Mouse (Mus musculus) C2C12 (cell line): ENCODE measurements around the gene Wdr18. TPM values are rescaled to one million over a fixed set of nuclear protein-coding genes. Genes with fewer than 3 reads are reported as not detected.

Source experiments
- H3K27me3 ChIP-seq: one replicate; pipeline ENCODE4 v1.6.1; 2011; ENCODE audit not compliant: control insufficient read depth, insufficient read depth, insufficient read length
- H3K36me3 ChIP-seq: one replicate; pipeline ENCODE4 v1.6.1; 2011; ENCODE audit not compliant: control insufficient read depth, insufficient read depth
- H3K4me3 ChIP-seq: one replicate; pipeline ENCODE4 v1.5.1; 2011; ENCODE audit warnings: mild to moderate bottlenecking, control low read depth; ENCODE audit not compliant: poor library complexity, insufficient read depth, severe bottlenecking
- H3K79me2 ChIP-seq: one replicate; pipeline ENCODE4 v1.6.1; 2011; ENCODE audit not compliant: control insufficient read depth, insufficient read depth
- H3K79me3 ChIP-seq: one replicate; pipeline ENCODE4 v1.6.1; 2011; ENCODE audit warnings: low read depth, control low read depth
- H3ac ChIP-seq: one replicate; pipeline ENCODE3; 2011; ENCODE audit warnings: low read depth; ENCODE audit not compliant: control insufficient read depth, insufficient read length
- CEBPB ChIP-seq: IDR thresholded peaks from one replicate; pipeline ENCODE4 v1.6.1; 2011; ENCODE audit warnings: low read depth, mild to moderate bottlenecking, control low read depth, moderate library complexity
- CTCF ChIP-seq: IDR thresholded peaks from one replicate; pipeline ENCODE4 v1.5.1; 2011; ENCODE audit not compliant: control insufficient read depth, insufficient read depth, insufficient read length
- FOSL1 ChIP-seq: IDR thresholded peaks from one replicate; pipeline ENCODE4 v1.8.0; 2011; ENCODE audit warnings: mild to moderate bottlenecking, low read length; ENCODE audit not compliant: poor library complexity, insufficient read depth, severe bottlenecking
- MAX ChIP-seq: IDR thresholded peaks from one replicate; pipeline ENCODE4 v1.6.1; 2011; ENCODE audit warnings: mild to moderate bottlenecking, control low read depth
- MYOD1 ChIP-seq: IDR thresholded peaks from one replicate; pipeline ENCODE4 v1.6.1; 2011; ENCODE audit warnings: low read depth; ENCODE audit not compliant: control insufficient read depth, insufficient read length
- MYOG ChIP-seq: IDR thresholded peaks from one replicate; pipeline ENCODE4 v1.6.1; 2011; ENCODE audit not compliant: control insufficient read depth, insufficient read length; ENCODE audit errors: extremely low read depth
- USF1 ChIP-seq: IDR thresholded peaks from one replicate; pipeline ENCODE4 v1.6.1; 2011; ENCODE audit warnings: low read depth, mild to moderate bottlenecking, control low read depth, moderate library complexity
- polyA plus RNA-seq: library from polyadenylated mRNA; unstranded; fragments of >200 nt; fragmentation: generic; extraction: Trizol; gene quantifications from one replicate; pipeline ENCODE4 v1.2.1, GENCODE M21; 2012; ENCODE audit warnings: missing spikeins

Gene Wdr18
- polyA plus RNA-seq, 1 experiment, result 48.6 TPM

DNA sequence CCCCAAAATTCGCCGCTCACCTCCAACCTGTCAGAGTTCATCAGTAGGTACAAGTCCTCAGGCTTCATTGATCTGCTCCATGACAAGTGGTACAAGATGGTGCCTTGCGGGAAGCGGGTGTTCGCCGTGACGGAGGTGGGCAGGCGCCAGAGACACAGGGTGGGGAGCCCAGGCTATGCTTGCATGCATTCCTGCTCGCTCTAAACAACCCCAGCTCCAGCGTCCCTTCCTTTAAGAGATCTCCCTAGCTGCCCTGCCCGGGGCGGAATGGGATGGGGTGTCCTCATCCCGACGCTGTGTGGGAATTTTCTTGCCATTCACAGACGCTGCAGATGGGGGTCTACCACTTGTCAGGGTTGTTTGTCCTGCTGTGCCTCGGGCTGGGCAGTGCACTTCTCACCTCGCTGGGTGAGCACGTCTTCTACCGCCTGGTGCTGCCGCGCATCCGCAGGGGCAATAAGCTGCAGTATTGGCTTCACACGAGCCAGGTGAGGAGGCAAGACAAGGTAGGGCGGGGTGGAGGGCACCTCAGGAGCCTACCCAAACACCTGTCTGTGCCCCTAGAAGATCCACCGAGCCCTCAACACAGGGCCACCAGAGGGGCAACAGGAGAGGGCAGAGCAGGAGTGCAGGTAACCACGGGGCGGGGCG lies 16.2 kb downstream of the Wdr18 start:
- Histone ChIP-seq H3ac (no peak overlapping the region), H3K79me2 (peaks cover 24% of the 10 kb centered on the region), H3K4me3 (no peak overlapping the region), H3K36me3 (peaks cover 42% of the 10 kb centered on the region), H3K27me3 (no peaks in the 10 kb centered on the region), H3K79me3 (peaks cover 13% of the 10 kb centered on the region)
- TF ChIP-seq MYOD1 (no peak), CTCF (no peak), FOSL1 (no peak), CEBPB (no peak)

DNA sequence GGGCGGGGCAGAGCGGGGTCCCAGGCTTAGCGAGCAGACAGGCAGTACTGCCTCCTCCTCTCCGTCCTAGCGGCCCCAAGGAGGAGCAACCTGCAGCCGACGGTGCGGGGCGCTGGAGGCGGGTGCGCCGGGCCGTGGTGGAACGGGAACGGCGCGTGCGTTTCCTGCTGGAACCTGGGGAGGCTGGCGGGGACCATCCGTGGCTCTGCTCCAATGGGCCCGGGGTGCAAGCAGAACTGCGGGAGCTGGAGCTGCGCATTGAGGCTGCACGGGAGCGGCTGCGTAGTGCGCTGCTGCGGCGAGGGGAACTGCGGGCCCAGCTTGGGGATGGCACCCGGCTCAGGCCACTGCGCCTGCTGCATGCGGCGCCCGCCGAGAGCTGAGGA lies 16.8 kb downstream of the Wdr18 start:
- Histone ChIP-seq H3K4me3 (no peak overlapping the region), H3K79me3 (peaks cover 18% of the 10 kb centered on the region), H3ac (no peak overlapping the region), H3K36me3 (peaks cover 42% of the 10 kb centered on the region), H3K79me2 (peaks cover 29% of the 10 kb centered on the region), H3K27me3 (no peaks in the 10 kb centered on the region)
- no peak for TF ChIP-seq FOSL1
- TF ChIP-seq CEBPB, result no peak
- no peak for TF ChIP-seq MAX
- no peak for TF ChIP-seq USF1
- TF ChIP-seq MYOD1, result no peak
- TF ChIP-seq CTCF, result no peak

DNA sequence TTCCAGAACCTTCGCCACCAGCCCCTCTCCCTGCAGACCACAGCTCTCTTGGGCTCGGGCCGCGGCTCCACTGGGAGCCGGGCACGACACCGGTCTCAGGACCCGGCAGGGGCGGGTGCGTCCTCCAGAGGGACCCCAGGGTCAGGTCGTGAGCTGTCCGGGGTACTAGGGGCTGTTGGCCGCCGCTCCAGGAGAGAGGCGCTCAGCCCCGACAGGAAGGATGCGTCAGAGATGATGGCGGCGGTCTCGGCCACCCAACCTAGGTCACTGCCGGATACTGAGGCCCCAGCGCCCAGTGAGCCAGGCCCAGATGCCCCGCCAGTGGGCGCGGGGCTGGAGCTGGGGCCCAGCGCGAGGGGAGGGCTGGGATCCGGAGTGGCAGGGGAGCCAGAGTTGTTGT lies 17.4 kb downstream of the Wdr18 start:
- H3K4me3 ChIP-seq, result no peak overlapping the region
- peaks cover 23% of the 10 kb centered on the region for H3K79me3 ChIP-seq
- H3K36me3 ChIP-seq, result peaks cover 42% of the 10 kb centered on the region
- H3K27me3 ChIP-seq, result no peaks in the 10 kb centered on the region
- no peak overlapping the region for H3ac ChIP-seq
- peaks cover 35% of the 10 kb centered on the region for H3K79me2 ChIP-seq
- no peak for TF ChIP-seq MYOG
- TF ChIP-seq CTCF, result no peak
- no peak for TF ChIP-seq CEBPB
- TF ChIP-seq FOSL1, result no peak
- no peak for TF ChIP-seq USF1
- TF ChIP-seq MAX, result no peak
- no peak for TF ChIP-seq MYOD1

DNA sequence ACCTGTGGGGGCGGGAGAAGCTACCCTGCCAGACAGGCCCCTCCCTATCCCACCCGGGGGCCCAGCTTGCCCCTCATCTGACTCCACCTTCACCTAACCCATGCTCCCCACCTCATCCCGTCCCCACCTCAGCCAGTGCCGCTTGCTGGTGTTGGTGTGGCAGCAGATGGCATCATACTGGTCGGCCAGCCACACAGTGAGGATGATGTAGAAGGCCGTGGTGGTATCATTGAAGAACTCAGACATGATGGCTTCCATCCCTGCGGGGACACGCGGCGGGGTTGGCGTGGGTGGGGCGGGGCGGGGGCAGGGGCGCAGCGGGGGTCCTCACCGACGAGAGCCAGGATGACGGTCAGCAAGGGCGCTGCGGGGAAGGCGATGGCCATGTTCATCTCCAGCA lies 18.1 kb downstream of the Wdr18 start:
- Histone ChIP-seq H3K79me2 (peaks cover 43% of the 10 kb centered on the region), H3K79me3 (peaks cover 30% of the 10 kb centered on the region), H3K27me3 (no peaks in the 10 kb centered on the region), H3K4me3 (no peak overlapping the region), H3ac (no peak overlapping the region), H3K36me3 (peaks cover 42% of the 10 kb centered on the region)
- TF ChIP-seq USF1, result no peak

DNA sequence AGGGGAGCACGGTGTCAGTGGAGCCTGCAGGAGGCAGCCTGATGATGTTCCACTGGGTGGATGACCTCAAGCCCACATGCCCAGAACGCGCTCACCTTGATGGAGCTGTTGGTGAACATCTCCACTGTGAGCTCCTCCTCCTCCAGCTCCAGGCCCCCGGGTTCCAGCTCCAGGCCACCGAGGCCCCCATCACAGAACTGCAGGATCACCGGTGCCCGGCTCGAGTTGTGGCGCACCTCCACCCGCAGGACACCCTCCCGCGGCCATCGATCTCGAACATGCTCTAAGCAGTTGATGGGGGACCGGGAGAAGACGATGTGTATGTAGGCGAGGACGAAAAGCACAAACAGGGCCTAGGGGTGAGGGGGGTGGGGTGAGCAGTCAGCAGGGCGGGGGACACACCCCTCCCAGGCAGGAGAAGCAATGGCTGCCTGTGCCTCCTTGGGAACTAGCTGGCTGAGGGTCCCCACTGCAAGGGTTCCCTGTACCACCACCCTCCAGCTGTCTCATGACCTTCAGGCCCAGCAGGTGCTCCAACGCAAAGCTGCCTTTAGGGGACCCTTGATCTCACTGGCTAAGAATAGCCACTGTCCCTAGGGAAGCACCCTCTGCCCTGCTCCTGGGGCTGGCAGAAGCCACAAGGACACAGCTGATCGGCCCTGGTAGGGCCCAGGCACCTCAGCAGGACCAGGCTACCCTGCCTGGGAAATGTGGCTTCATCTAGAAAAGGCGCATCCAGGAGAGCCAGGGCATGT lies 19.6 kb downstream of the Wdr18 start:
- Histone ChIP-seq H3K79me2 (peaks cover 52% of the 10 kb centered on the region), H3K27me3 (no peaks in the 10 kb centered on the region), H3K79me3 (peaks cover 38% of the 10 kb centered on the region), H3K36me3 (peaks cover 42% of the 10 kb centered on the region), H3ac (no peak overlapping the region), H3K4me3 (no peak overlapping the region)
- TF ChIP-seq MYOD1 (no peak), CEBPB (no peak), FOSL1 (no peak), CTCF (no peak), MAX (no peak), MYOG (no peak)

DNA sequence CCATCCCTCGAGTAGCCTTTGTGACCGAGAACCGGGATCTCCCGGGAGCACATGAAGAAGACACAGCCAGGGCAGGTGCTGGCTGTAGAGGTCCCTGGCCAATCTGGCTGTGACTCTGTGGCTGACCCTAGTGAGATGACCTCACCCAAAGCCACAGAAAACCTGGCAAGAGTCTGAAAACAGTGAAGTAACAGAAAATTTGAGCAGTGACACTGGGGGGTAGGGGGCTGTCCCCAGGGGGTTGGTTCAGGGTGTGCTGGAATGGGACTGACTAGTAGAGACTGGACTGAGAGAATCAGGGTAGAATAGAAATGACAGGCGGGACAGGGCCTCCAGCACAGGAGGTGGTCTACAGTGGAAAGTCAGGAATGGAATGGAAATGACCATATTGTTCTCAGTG lies 23.3 kb downstream of the Wdr18 start:
- Histone ChIP-seq H3K27me3 (no peaks in the 10 kb centered on the region), H3K79me3 (peaks cover 38% of the 10 kb centered on the region), H3K36me3 (peaks cover 18% of the 10 kb centered on the region), H3K4me3 (peak overlapping the region; percentile 96), H3K79me2 (peaks cover 54% of the 10 kb centered on the region), H3ac (peak overlapping the region; percentile 89)
- TF ChIP-seq MYOG (no peak), CTCF (no peak), USF1 (no peak), CEBPB (no peak), FOSL1 (no peak)
